In genomic region chr13:53309148-53309547, GRCm38 (mm10) we compare ENCODE assay signal across 9 mouse cellular contexts. TPM values are rescaled to one million over a fixed set of nuclear protein-coding genes. Genes with fewer than 3 reads are reported as not detected.
DNase-seq lines count a peak whose midpoint lies in the region; ATAC-seq and TF ChIP-seq lines count a peak whose summit lies in the region.
"Had no signal": no experiment of that assay in that cellular context is flagged by ENCODE, and none has a peak within 500 bp of the region (broad histone marks: within the 10 kb centered on the region; RNA-seq: fewer than 3 reads in every experiment).

No protein-coding gene starts in this region.

- no peak for ATAC-seq in heart, embryonic 11.5 days (replicated peaks; ENCODE audit: insufficient number of reproducible peaks, low FRiP score, low TSS enrichment)
- no peak for ATAC-seq in forebrain, embryonic 12.5 days (ENCODE audit: low FRiP score)
- ATAC-seq in limb, embryonic 12.5 days (ENCODE audit: insufficient number of reproducible peaks, insufficient read depth, low FRiP score, low TSS enrichment, low read depth), result no peak
- no peak for ATAC-seq in granulocyte monocyte progenitor cell, adult 5-6 weeks (replicated peaks; ENCODE audit: poor library complexity, severe bottlenecking)

- H3K4me1 ChIP-seq in heart, embryonic 11.5 days (ENCODE audit: control insufficient read depth, insufficient read depth, low read length), result peaks cover 3% of the 10 kb centered on the region; the same call in 1 of the 2 replicates
- H3K4me1 ChIP-seq in bone marrow macrophage, adult 2 months (ENCODE audit: control insufficient read depth, insufficient read depth, low read length), result no peaks in the 10 kb centered on the region
- peaks cover 14% of the 10 kb centered on the region for H3K4me1 ChIP-seq in forebrain, embryonic 12.5 days
- peaks cover 34% of the 10 kb centered on the region for H3K4me1 ChIP-seq in limb, embryonic 12.5 days (replicated peaks)

- H3K27ac ChIP-seq in heart, embryonic 11.5 days (ENCODE audit: low read depth, low read length), result no peak overlapping the region
- H3K27ac ChIP-seq in bone marrow macrophage, adult 2 months (ENCODE audit: insufficient read depth, low read depth, low read length), result no peak overlapping the region
- H3K27ac ChIP-seq in forebrain, embryonic 12.5 days, result peak overlapping the region; percentile 76
- peak overlapping the region; percentile 98 for H3K27ac ChIP-seq in limb, embryonic 12.5 days

- no peaks in the 10 kb centered on the region for H3K9me3 ChIP-seq in heart, embryonic 11.5 days (replicated peaks; ENCODE audit: control insufficient read depth, low read length)
- H3K9me3 ChIP-seq in forebrain, embryonic 12.5 days, result no peaks in the 10 kb centered on the region
- no peaks in the 10 kb centered on the region for H3K9me3 ChIP-seq in limb, embryonic 12.5 days

- no peak for TF ChIP-seq POLR2A in bone marrow macrophage, adult 2 months (IDR thresholded peaks at IDR 0.05; ENCODE audit: borderline replicate concordance, low read depth, low read length)

- H3K4me2 ChIP-seq in heart, embryonic 11.5 days, result peak overlapping the region; percentile 68
- H3K4me2 ChIP-seq in forebrain, embryonic 12.5 days, result peak overlapping the region; percentile 52; the same call in 1 of the 2 replicates
- peak overlapping the region; percentile 48 for H3K4me2 ChIP-seq in limb, embryonic 12.5 days

- peak overlapping the region; percentile 11; the same call in 1 of the 2 replicates for H3K4me3 ChIP-seq in heart, embryonic 11.5 days (ENCODE audit: low read depth, low read length)
- peak overlapping the region; percentile 16; the same call in 1 of the 2 replicates for H3K4me3 ChIP-seq in bone marrow macrophage, adult 2 months (ENCODE audit: insufficient read depth, low read length)
- H3K4me3 ChIP-seq in forebrain, embryonic 12.5 days (replicated peaks), result no peak overlapping the region
- H3K4me3 ChIP-seq in limb, embryonic 12.5 days (replicated peaks), result peak overlapping the region; percentile 21

- DNase-seq in heart, adult 9 months (ENCODE audit: low spot score in 2 of 2), result no peak
- no peak for DNase-seq in layer of hippocampus, adult 9-10 months (ENCODE audit: low spot score)
- no peak for DNase-seq in layer of hippocampus, adult 8-10 months (ENCODE audit: low spot score in 2 of 2)

- WGBS in heart, embryonic 11.5 days (ENCODE audit: insufficient replicate concordance), result 40% methylated on average over 9 of the region's 9 CpGs
- WGBS in forebrain, embryonic 12.5 days, result 54% methylated on average over 9 of the region's 9 CpGs
- WGBS in limb, embryonic 12.5 days, result 5% methylated on average over 9 of the region's 9 CpGs

- H3K27me3 ChIP-seq in heart, embryonic 11.5 days (ENCODE audit: control insufficient read depth, insufficient read depth, low read length), result no peaks in the 10 kb centered on the region
- 0 out of 2 replicates have a peak, but pooled peaks cover 6% of the 10 kb centered on the region for H3K27me3 ChIP-seq in forebrain, embryonic 12.5 days
- H3K27me3 ChIP-seq in limb, embryonic 12.5 days, result no peaks in the 10 kb centered on the region

- no peak for TF ChIP-seq CTCF in bone marrow macrophage, adult 2 months (IDR thresholded peaks at IDR 0.05; ENCODE audit: low read depth, low read length)

- no peaks in the 10 kb centered on the region for H3K36me3 ChIP-seq in heart, embryonic 11.5 days (ENCODE audit: control insufficient read depth, insufficient read depth, low read length)
- H3K36me3 ChIP-seq in forebrain, embryonic 12.5 days (replicated peaks), result no peaks in the 10 kb centered on the region
- no peaks in the 10 kb centered on the region for H3K36me3 ChIP-seq in limb, embryonic 12.5 days

- H3K9ac ChIP-seq in heart, embryonic 11.5 days (ENCODE audit: low read depth, low read length), result no peak overlapping the region
- no peak overlapping the region for H3K9ac ChIP-seq in forebrain, embryonic 12.5 days
- H3K9ac ChIP-seq in limb, embryonic 12.5 days (replicated peaks), result peak overlapping the region; percentile 56

RNA-seq across cellular contexts. Expression of gene Ror2, which starts 23.2 kb away (rescaled TPM):
- polyA plus RNA-seq in heart, embryonic 11.5 days (2014; fragmentation: Nextera tagmentation; extraction: Ambion mirVana), result 10.2 and 12.6 TPM in 2 replicates
- polyA plus RNA-seq in bone marrow macrophage, adult 2 months (2012; ENCODE audit: insufficient read depth, insufficient read length, missing spikeins), result not detected in 2 replicates
- polyA plus RNA-seq in forebrain, embryonic 12.5 days (2016; fragmentation: Nextera tagmentation; extraction: Ambion mirVana), result 13.9 and 18.5 TPM in 2 replicates
- polyA plus RNA-seq in limb, embryonic 12.5 days (2016; fragmentation: Nextera tagmentation; extraction: Ambion mirVana), result 44.2 and 45.2 TPM in 2 replicates
- not detected in 2 replicates for total RNA-seq in granulocyte monocyte progenitor cell, adult 5-6 weeks (2014; fragmentation: Nextera tagmentation)
- not detected in 2 replicates for total RNA-seq in granulocyte monocyte progenitor cell, adult 5-6 weeks (2017)
- 1 to 10 TPM in 3 of 4 experiments, under 1 TPM in 1; 0.83 to 1.6 (median 1.2) TPM for total RNA-seq in layer of hippocampus, adult 8-10 months (2022)
- total RNA-seq: megakaryocyte-erythroid progenitor cell, adult 5-6 weeks had no signal

Comparison
In these comparisons a context has a peak if more than half of its experiments do, and no peak if none do; other contexts are left out.
1. H3K27ac ChIP-seq: peak in forebrain, embryonic 12.5 days (single experiment) and limb, embryonic 12.5 days (single experiment); none in heart, embryonic 11.5 days (single experiment) and bone marrow macrophage, adult 2 months (single experiment).
2. RNA of gene Ror2, which starts 23.2 kb away (polyA plus RNA-seq): 44.2 to 45.2 TPM in limb, embryonic 12.5 days, 13.9 to 18.5 TPM in forebrain, embryonic 12.5 days and 10.2 to 12.6 TPM in heart, embryonic 11.5 days; not detected in bone marrow macrophage, adult 2 months; every median in the first group is over 10 times any median in the second.
3. Peak in every context shown above with its lines, with median percentiles within 50 percentile points of each other: H3K4me2 ChIP-seq.